In genomic region chr16:72969990-72970389, GRCm38 (mm10) we compare ENCODE assay signal across 24 mouse cellular contexts.
DNase-seq lines count a peak whose midpoint lies in the region; ATAC-seq lines count a peak whose summit lies in the region.
"Had no signal": no experiment of that assay in that cellular context is flagged by ENCODE, and none has a peak within 500 bp of the region (broad histone marks: within the 10 kb centered on the region; RNA-seq: fewer than 3 reads in every experiment).

No protein-coding gene starts in this region.

- no peak for DNase-seq in forebrain, embryonic 11.5 days (ENCODE audit: low spot score)
- DNase-seq in midbrain, embryonic 14.5 days: no peak
- no peak for DNase-seq in midbrain, embryonic 10.5 days (ENCODE audit: low spot score)
- peak; percentile 47 for DNase-seq in embryonic facial prominence, embryonic 10.5 days (ENCODE audit: low spot score)
- no peak for DNase-seq in gastrocnemius, postnatal 14 days
- DNase-seq in MN1 (ENCODE audit: low spot score): no peak
- DNase-seq: B cell, adult 2 months; cerebellum, adult 2 months; gastrocnemius, adult 2 months; kidney, adult 11 months; layer of hippocampus, adult 9-11 months; left cerebral cortex, postnatal 4 days; lung, postnatal 36 days had no signal

- H3K4me2 ChIP-seq in forebrain, embryonic 16.5 days (ENCODE audit: low read length): no peak overlapping the region
- H3K4me2 ChIP-seq in forebrain, embryonic 11.5 days (ENCODE audit: low read depth, low read length, severe bottlenecking): no peak overlapping the region
- 0 out of 2 replicates have a peak overlapping the region, but pooled peaks have one; percentile 12 for H3K4me2 ChIP-seq in midbrain, embryonic 14.5 days (ENCODE audit: low read length)
- no peak overlapping the region for H3K4me2 ChIP-seq in midbrain, embryonic 15.5 days
- H3K4me2 ChIP-seq: heart, embryonic 11.5 days; limb, embryonic 15.5 days; liver, embryonic 15.5 days; lung, embryonic 15.5 days had no signal

- no peaks in the 10 kb centered on the region for H3K27me3 ChIP-seq in forebrain, embryonic 16.5 days (replicated peaks; ENCODE audit: control insufficient read depth, insufficient read depth, low read length)
- no peaks in the 10 kb centered on the region for H3K27me3 ChIP-seq in forebrain, embryonic 11.5 days (ENCODE audit: control insufficient read depth, insufficient read depth, low read length)
- no peaks in the 10 kb centered on the region for H3K27me3 ChIP-seq in midbrain, embryonic 14.5 days (ENCODE audit: control insufficient read depth, insufficient read depth, low read length)
- no peaks in the 10 kb centered on the region for H3K27me3 ChIP-seq in midbrain, embryonic 10.5 days (ENCODE audit: low read depth, poor library complexity, severe bottlenecking)
- H3K27me3 ChIP-seq in embryonic facial prominence, embryonic 10.5 days (replicated peaks; ENCODE audit: low read depth, poor library complexity, severe bottlenecking): no peaks in the 10 kb centered on the region
- H3K27me3 ChIP-seq in midbrain, embryonic 15.5 days (replicated peaks): no peaks in the 10 kb centered on the region
- H3K27me3 ChIP-seq: CH12.LX; limb, embryonic 15.5 days; liver, embryonic 15.5 days; lung, embryonic 15.5 days; megakaryocyte, embryonic 14.5 days had no signal

- no peak for ATAC-seq in forebrain, embryonic 16.5 days
- ATAC-seq in forebrain, embryonic 11.5 days (replicated peaks; ENCODE audit: low FRiP score): no peak
- no peak for ATAC-seq in midbrain, embryonic 14.5 days (ENCODE audit: low FRiP score, low TSS enrichment)
- no peak for ATAC-seq in midbrain, embryonic 15.5 days (replicated peaks)

- H3K27ac ChIP-seq in forebrain, embryonic 16.5 days (ENCODE audit: low read length): peak overlapping the region; percentile 18; the same call in 1 of the 2 replicates
- no peak overlapping the region for H3K27ac ChIP-seq in forebrain, embryonic 11.5 days (ENCODE audit: low read depth, low read length)
- H3K27ac ChIP-seq in midbrain, embryonic 14.5 days (replicated peaks; ENCODE audit: low read depth, low read length): peak overlapping the region; percentile 49; the same call in 1 of the 2 replicates
- no peak overlapping the region for H3K27ac ChIP-seq in midbrain, embryonic 10.5 days (replicated peaks)
- H3K27ac ChIP-seq in embryonic facial prominence, embryonic 10.5 days (replicated peaks): peak overlapping the region; percentile 61
- H3K27ac ChIP-seq in midbrain, embryonic 15.5 days: 0 out of 2 replicates have a peak overlapping the region, but pooled peaks have one; percentile 32
- H3K27ac ChIP-seq: gastrocnemius, adult 2 months; left cerebral cortex, adult 2 months; limb, embryonic 15.5 days; liver, embryonic 15.5 days; lung, embryonic 15.5 days had no signal

- peaks cover 6% of the 10 kb centered on the region for H3K4me1 ChIP-seq in forebrain, embryonic 16.5 days (replicated peaks; ENCODE audit: control insufficient read depth, insufficient read depth, low read length)
- no peaks in the 10 kb centered on the region for H3K4me1 ChIP-seq in forebrain, embryonic 11.5 days (replicated peaks; ENCODE audit: control insufficient read depth, insufficient read depth, low read length)
- no peaks in the 10 kb centered on the region for H3K4me1 ChIP-seq in midbrain, embryonic 14.5 days (ENCODE audit: control insufficient read depth, insufficient read depth, low read length)
- H3K4me1 ChIP-seq in midbrain, embryonic 10.5 days: no peaks in the 10 kb centered on the region
- peaks cover 9% of the 10 kb centered on the region for H3K4me1 ChIP-seq in embryonic facial prominence, embryonic 10.5 days
- peaks cover 3% of the 10 kb centered on the region; the same call in 1 of the 2 replicates for H3K4me1 ChIP-seq in midbrain, embryonic 15.5 days
- H3K4me1 ChIP-seq: liver, embryonic 15.5 days; lung, embryonic 15.5 days; megakaryocyte, embryonic 14.5 days had no signal

- no peaks in the 10 kb centered on the region for H3K9me3 ChIP-seq in forebrain, embryonic 16.5 days (ENCODE audit: control insufficient read depth, low read length)
- no peaks in the 10 kb centered on the region for H3K9me3 ChIP-seq in forebrain, embryonic 11.5 days (ENCODE audit: control insufficient read depth, low read length)
- H3K9me3 ChIP-seq in midbrain, embryonic 14.5 days (ENCODE audit: control insufficient read depth, low read length): no peaks in the 10 kb centered on the region
- no peaks in the 10 kb centered on the region for H3K9me3 ChIP-seq in midbrain, embryonic 10.5 days (replicated peaks)
- H3K9me3 ChIP-seq in embryonic facial prominence, embryonic 10.5 days: no peaks in the 10 kb centered on the region
- no peaks in the 10 kb centered on the region for H3K9me3 ChIP-seq in midbrain, embryonic 15.5 days
- H3K9me3 ChIP-seq: limb, embryonic 15.5 days; liver, embryonic 15.5 days; lung, embryonic 15.5 days had no signal

- intact Hi-C loops in gastrocnemius, postnatal 14 days (cut with DNase I; ENCODE audit: low total_unique reads): no loop called here

- 77% methylated on average over 7 of the region's 7 CpGs for WGBS in forebrain, embryonic 16.5 days
- 85% methylated on average over 7 of the region's 7 CpGs for WGBS in forebrain, embryonic 11.5 days
- 78% methylated on average over 7 of the region's 7 CpGs for WGBS in midbrain, embryonic 14.5 days
- WGBS in midbrain, embryonic 10.5 days: 95% methylated on average over 7 of the region's 7 CpGs
- WGBS in embryonic facial prominence, embryonic 10.5 days: 64% methylated on average over 7 of the region's 7 CpGs
- WGBS in midbrain, embryonic 15.5 days: 66% methylated on average over 7 of the region's 7 CpGs

- H3K4me3 ChIP-seq in forebrain, embryonic 16.5 days (replicated peaks; ENCODE audit: low read length): no peak overlapping the region
- no peak overlapping the region for H3K4me3 ChIP-seq in forebrain, embryonic 11.5 days (ENCODE audit: low read depth, low read length)
- H3K4me3 ChIP-seq in midbrain, embryonic 14.5 days (replicated peaks; ENCODE audit: low read depth, low read length): no peak overlapping the region
- no peak overlapping the region for H3K4me3 ChIP-seq in midbrain, embryonic 10.5 days
- no peak overlapping the region for H3K4me3 ChIP-seq in embryonic facial prominence, embryonic 10.5 days
- no peak overlapping the region for H3K4me3 ChIP-seq in midbrain, embryonic 15.5 days
- H3K4me3 ChIP-seq: erythroblast, embryonic 14.5 days; gastrocnemius, adult 2 months; left cerebral cortex, adult 2 months; limb, embryonic 15.5 days; liver, embryonic 15.5 days; lung, embryonic 15.5 days; megakaryocyte, embryonic 14.5 days had no signal

- H3K9ac ChIP-seq in forebrain, embryonic 16.5 days (replicated peaks; ENCODE audit: low read depth, low read length): no peak overlapping the region
- H3K9ac ChIP-seq in forebrain, embryonic 11.5 days (ENCODE audit: low read length): no peak overlapping the region
- H3K9ac ChIP-seq in midbrain, embryonic 14.5 days (replicated peaks; ENCODE audit: low read length): no peak overlapping the region
- no peak overlapping the region for H3K9ac ChIP-seq in midbrain, embryonic 15.5 days
- H3K9ac ChIP-seq: limb, embryonic 15.5 days; liver, embryonic 15.5 days; lung, embryonic 15.5 days had no signal

- 0 out of 2 replicates have a peak, but pooled peaks cover 3% of the 10 kb centered on the region for H3K36me3 ChIP-seq in forebrain, embryonic 16.5 days (ENCODE audit: control insufficient read depth, insufficient read depth)
- H3K36me3 ChIP-seq in forebrain, embryonic 11.5 days (ENCODE audit: control insufficient read depth, insufficient read depth, low read length): no peaks in the 10 kb centered on the region
- peaks cover 9% of the 10 kb centered on the region; the same call in 1 of the 2 replicates for H3K36me3 ChIP-seq in midbrain, embryonic 14.5 days (ENCODE audit: control insufficient read depth, insufficient read depth, low read length)
- H3K36me3 ChIP-seq in midbrain, embryonic 10.5 days: peaks cover 15% of the 10 kb centered on the region
- H3K36me3 ChIP-seq in embryonic facial prominence, embryonic 10.5 days (replicated peaks): peaks cover 34% of the 10 kb centered on the region
- H3K36me3 ChIP-seq in midbrain, embryonic 15.5 days (replicated peaks): no peaks in the 10 kb centered on the region
- H3K36me3 ChIP-seq: G1E; lung, embryonic 15.5 days had no signal

Comparison
In these comparisons a context has a peak if more than half of its experiments do, and no peak if none do; other contexts are left out.
1. H3K27ac ChIP-seq: peak in forebrain, embryonic 16.5 days (single experiment), midbrain, embryonic 14.5 days (single experiment), embryonic facial prominence, embryonic 10.5 days (single experiment) and midbrain, embryonic 15.5 days (single experiment); none in forebrain, embryonic 11.5 days (single experiment) and midbrain, embryonic 10.5 days (single experiment).